Mouse (Mus musculus) layer of hippocampus, adult 6 months (tissue): ENCODE measurements around the gene Pcnx. TPM values are rescaled to one million over a fixed set of nuclear protein-coding genes. Genes with fewer than 3 reads are reported as not detected.

Experiments
- long read RNA-seq, 2 experiments: library from polyadenylated mRNA; unstranded; transcript quantifications; one replicate each; pipeline ENCODE4 v2.0.0; 2019 to 2020
- polyA plus RNA-seq: library from polyadenylated mRNA; unstranded; fragments of <200 nt; fragmentation: Nextera tagmentation; gene quantifications from 2 replicates; pipeline ENCODE4 v1.2.3, GENCODE M21; 2021

The Pcnx gene
- polyA plus RNA-seq = 31.6 and 33.6 TPM in 2 replicates
- long read RNA-seq, experiment 1, partial matches to known transcripts = 9 of 14 reads
- long read RNA-seq, experiment 1, other reads (novel, unspliced or antisense) = 4 of 14 reads
- long read RNA-seq, experiment 2, partial matches to known transcripts = 7 of 29 reads
- long read RNA-seq, experiment 2, other reads (novel, unspliced or antisense) = 21 of 29 reads

GRCm38 (mm10) chr12:81859351-81860307 lies at the start of gene Pcnx:
Gene Pcnx, plus strand, starts transcription at chr12:81860023.

Other genes with a start within 250 kb of the Pcnx start
- 4.9 and 5.2 TPM in 2 replicates for gene Ttc9, start 228.8 kb upstream of the Pcnx start, polyA plus RNA-seq
- 2.9 and 4.0 TPM in 2 replicates for gene Map3k9, start 78.8 kb upstream of the Pcnx start, polyA plus RNA-seq